Mouse (Mus musculus) intestine, embryonic 14.5 days (tissue): ENCODE data around the gene Chaf1a. TPM values are rescaled to one million over a fixed set of nuclear protein-coding genes. Genes with fewer than 3 reads are reported as not detected.

ENCODE experiments used
- ATAC-seq: fragments of 200-750 bp; cut with Nextera tagmentation; replicated peaks from 2 replicates; pipeline ENCODE4 v1.8.0; 2017; ENCODE audit warnings: low read depth, moderate number of reproducible peaks, moderate TSS enrichment, moderate library complexity; ENCODE audit not compliant: low FRiP score, low TSS enrichment
- DNase-seq: peaks from one replicate; pipeline ENCODE4 v3.0.0-alpha.2; 2018; ENCODE audit warnings: low spot score
- H3K27ac ChIP-seq: fragments of 300-500 bp; sonication (generic); 2 replicates; pipeline ENCODE4 v1.5.1; 2014; ENCODE audit warnings: low read depth, mild to moderate bottlenecking, control low read depth
- H3K27me3 ChIP-seq: fragments of 300-500 bp; sonication (generic); replicated peaks from 2 replicates; pipeline ENCODE4 v1.6.1; 2014; ENCODE audit warnings: low read length, control low read depth; ENCODE audit not compliant: control insufficient read depth, insufficient read depth
- H3K36me3 ChIP-seq: fragments of 300-500 bp; sonication (generic); 2 replicates; pipeline ENCODE4 v1.6.1; 2014; ENCODE audit warnings: low read length, control low read depth; ENCODE audit not compliant: control insufficient read depth, insufficient read depth
- H3K4me1 ChIP-seq: fragments of 300-500 bp; sonication (generic); replicated peaks from 2 replicates; pipeline ENCODE4 v1.6.1; 2014; ENCODE audit warnings: low read length, control low read depth, mixed read lengths; ENCODE audit not compliant: control insufficient read depth, insufficient read depth
- H3K4me2 ChIP-seq: fragments of 300-500 bp; sonication (generic); 2 replicates; pipeline ENCODE4 v1.6.1; 2014; ENCODE audit warnings: low read length
- H3K4me3 ChIP-seq: fragments of 300-500 bp; sonication (generic); 2 replicates; pipeline ENCODE4 v1.5.1; 2014; ENCODE audit warnings: low read depth, low read length, control low read depth, mixed read lengths
- H3K9ac ChIP-seq: fragments of 300-500 bp; sonication (generic); 2 replicates; pipeline ENCODE4 v1.6.1; 2014; ENCODE audit warnings: mild to moderate bottlenecking, low read length
- H3K9me3 ChIP-seq: fragments of 300-500 bp; sonication (generic); 2 replicates; pipeline ENCODE4 v1.6.1; 2016; ENCODE audit warnings: low read length, control low read depth; ENCODE audit not compliant: control insufficient read depth
- WGBS: fragments of 180-500 bp; shearing (Covaris S2); extraction: QIAGEN DNeasy Blood & Tissue Kit; methylation state at CpG from one replicate; pipeline ENCODE4 v1.1.7; 2014; 5-methylcytosine and 5-hydroxymethylcytosine counted together
- polyA plus RNA-seq: library from polyadenylated mRNA; unstranded; fragments of >200 nt; fragmentation: Nextera tagmentation; extraction: Ambion mirVana; gene quantifications from 2 replicates; pipeline ENCODE4 v1.2.1, GENCODE M21; 2014

Chaf1a gene
- polyA plus RNA-seq, 1 experiment from 2014 or later: 21.8 TPM

GRCm38 (mm10) chr17:56016793-56017785 is 23.1 kb upstream of the Chaf1a start:
- no peaks in the 10 kb centered on the region for H3K9me3 ChIP-seq
- no peak overlapping the region for H3K4me2 ChIP-seq
- H3K4me3 ChIP-seq: no peak overlapping the region
- H3K27me3 ChIP-seq: no peaks in the 10 kb centered on the region
- H3K27ac ChIP-seq: no peak overlapping the region
- 79% methylated on average over 15 of the region's 15 CpGs for WGBS
- no peak overlapping the region for H3K9ac ChIP-seq
- peaks cover 75% of the 10 kb centered on the region for H3K36me3 ChIP-seq
- ATAC-seq: no peak
- no peak for DNase-seq
- H3K4me1 ChIP-seq: no peaks in the 10 kb centered on the region

- peaks cover 69% of the 10 kb centered on the region for H3K36me3 ChIP-seq
These were observed 22.4 kb upstream of the Chaf1a start for GRCm38 (mm10) chr17:56017848-56018247.

GRCm38 (mm10) chr17:56018347-56019131 is 21.7 kb upstream of the Chaf1a start:
- DNase-seq (peak; percentile 65), ATAC-seq (peak; percentile 45)
- no peak overlapping the region for H3K9ac ChIP-seq

More at GRCm38 (mm10) chr17:56017848-56018247, 22.4 kb upstream of the Chaf1a start:
- Histone ChIP-seq H3K9ac (no peak overlapping the region), H3K27ac (no peak overlapping the region), H3K4me3 (no peak overlapping the region), H3K27me3 (no peaks in the 10 kb centered on the region), H3K9me3 (no peaks in the 10 kb centered on the region), H3K4me1 (no peaks in the 10 kb centered on the region), H3K4me2 (no peak overlapping the region)
- 84% methylated on average over 7 of the region's 7 CpGs for WGBS
- ATAC-seq: no peak
- DNase-seq: no peak

GRCm38 (mm10) chr17:56020400-56021084 is 19.7 kb upstream of the Chaf1a start:
- H3K36me3 ChIP-seq: peaks cover 52% of the 10 kb centered on the region
- 95% methylated on average over 6 of the region's 6 CpGs for WGBS
- ATAC-seq (no peak), DNase-seq (no peak)
- H3K4me2 ChIP-seq: no peak overlapping the region
- H3K9me3 ChIP-seq: no peaks in the 10 kb centered on the region
- no peaks in the 10 kb centered on the region for H3K4me1 ChIP-seq
- no peak overlapping the region for H3K27ac ChIP-seq
- no peak overlapping the region for H3K4me3 ChIP-seq
- H3K27me3 ChIP-seq: no peaks in the 10 kb centered on the region
- no peak overlapping the region for H3K9ac ChIP-seq

More at GRCm38 (mm10) chr17:56018347-56019131, 21.7 kb upstream of the Chaf1a start:
- peaks cover 62% of the 10 kb centered on the region for H3K36me3 ChIP-seq
- H3K27ac ChIP-seq: no peak overlapping the region
- no peaks in the 10 kb centered on the region for H3K9me3 ChIP-seq
- H3K4me2 ChIP-seq: no peak overlapping the region
- no peaks in the 10 kb centered on the region for H3K27me3 ChIP-seq
- WGBS: 69% methylated on average over 20 of the region's 20 CpGs
- no peak overlapping the region for H3K4me3 ChIP-seq
- H3K4me1 ChIP-seq: no peaks in the 10 kb centered on the region

GRCm38 (mm10) chr17:56021161-56021910 is 18.9 kb upstream of the Chaf1a start:
- ATAC-seq: no peak
- no peaks in the 10 kb centered on the region for H3K4me1 ChIP-seq
- H3K27ac ChIP-seq: no peak overlapping the region
- no peak overlapping the region for H3K4me2 ChIP-seq
- H3K9ac ChIP-seq: no peak overlapping the region
- no peaks in the 10 kb centered on the region for H3K9me3 ChIP-seq
- no peak overlapping the region for H3K4me3 ChIP-seq
- H3K27me3 ChIP-seq: no peaks in the 10 kb centered on the region
- DNase-seq: no peak
- peaks cover 44% of the 10 kb centered on the region for H3K36me3 ChIP-seq
- WGBS: 71% methylated on average over 4 of the region's 4 CpGs

GRCm38 (mm10) chr17:56022131-56022988 is 17.9 kb upstream of the Chaf1a start:
- Histone ChIP-seq H3K4me3 (no peak overlapping the region), H3K4me1 (no peaks in the 10 kb centered on the region), H3K9me3 (no peaks in the 10 kb centered on the region), H3K4me2 (no peak overlapping the region), H3K36me3 (peaks cover 37% of the 10 kb centered on the region), H3K27me3 (no peaks in the 10 kb centered on the region), H3K27ac (no peak overlapping the region), H3K9ac (no peak overlapping the region)
- 71% methylated on average over 2 of the region's 2 CpGs for WGBS
- ATAC-seq (no peak), DNase-seq (no peak)

- Histone ChIP-seq H3K4me2 (no peak overlapping the region), H3K4me1 (no peaks in the 10 kb centered on the region), H3K9me3 (no peaks in the 10 kb centered on the region), H3K27ac (no peak overlapping the region), H3K27me3 (no peaks in the 10 kb centered on the region), H3K4me3 (no peak overlapping the region), H3K9ac (no peak overlapping the region), H3K36me3 (peaks cover 35% of the 10 kb centered on the region)
- DNase-seq (no peak), ATAC-seq (no peak)
- WGBS: 82% methylated on average over 4 of the region's 4 CpGs
These were observed 17.3 kb upstream of the Chaf1a start for GRCm38 (mm10) chr17:56022989-56023290.
